Mouse (Mus musculus): ENCODE data around the gene Rbp1. TPM values are rescaled to one million over a fixed set of nuclear protein-coding genes. Genes with fewer than 3 reads are reported as not detected.

Rbp1 gene
- polyA plus RNA-seq, 1 experiment from 2014 or later, result 26.0 TPM

DNA sequence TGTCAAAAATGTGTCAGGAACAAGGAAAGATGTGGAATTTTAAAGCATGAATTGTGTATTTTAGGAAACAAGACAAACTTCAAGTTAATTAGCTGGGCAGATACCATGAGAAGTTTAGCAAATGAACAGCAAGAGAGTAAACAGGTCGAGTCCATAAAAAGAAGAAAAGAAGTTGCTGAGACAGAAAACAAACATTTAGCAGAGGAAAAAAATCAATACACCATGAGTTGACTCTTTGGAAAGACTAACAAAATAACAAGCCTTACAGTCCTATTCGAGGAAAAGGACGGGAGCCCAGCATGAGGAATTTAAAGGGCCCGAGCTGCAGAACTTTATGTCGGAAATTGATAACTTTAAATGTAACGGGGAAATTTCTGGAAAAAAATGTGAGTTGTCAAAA, 25.6 kb upstream of the Rbp1 start:
- no peak overlapping the region for H3K4me2 ChIP-seq
- H3K27ac ChIP-seq (ENCODE audit: low read depth, low read length), result no peak overlapping the region
- no peaks in the 10 kb centered on the region for H3K4me1 ChIP-seq (ENCODE audit: control insufficient read depth, insufficient read depth, low read length)
- ATAC-seq (ENCODE audit: low FRiP score) (no peak), DNase-seq (ENCODE audit: low spot score, missing footprints) (peak; percentile 62)
- H3K36me3 ChIP-seq (ENCODE audit: control insufficient read depth, insufficient read depth, low read length), result no peaks in the 10 kb centered on the region
- H3K9ac ChIP-seq (ENCODE audit: low read length), result no peak overlapping the region
- H3K27me3 ChIP-seq (ENCODE audit: control insufficient read depth, insufficient read depth, low read length), result no peaks in the 10 kb centered on the region
- no peak overlapping the region for H3K4me3 ChIP-seq (ENCODE audit: low read depth, low read length)
- no peaks in the 10 kb centered on the region for H3K9me3 ChIP-seq (ENCODE audit: control insufficient read depth, low read length)
- WGBS, result 87% methylated on average over 6 of the region's 6 CpGs

DNA sequence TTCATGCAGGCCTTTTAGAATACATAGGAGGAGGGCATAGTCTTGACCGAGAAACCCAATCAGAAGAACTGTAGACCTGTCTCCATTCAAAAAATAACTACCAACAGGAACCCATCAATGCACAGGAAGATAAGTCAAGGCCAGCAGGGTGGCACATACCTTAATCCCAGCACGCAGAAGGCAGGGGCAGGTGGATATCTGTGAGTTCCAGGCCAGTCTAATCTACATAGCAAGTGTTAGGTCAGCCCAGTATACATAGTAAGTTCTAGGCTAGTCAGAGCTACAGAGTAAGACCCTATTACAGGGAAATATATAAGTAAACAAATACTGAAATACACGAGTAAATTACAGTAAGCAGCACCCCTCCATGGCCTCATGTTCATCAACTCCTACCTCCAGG, 24.9 kb upstream of the Rbp1 start:
- ATAC-seq (ENCODE audit: low FRiP score), result no peak
- Histone ChIP-seq H3K4me3 (ENCODE audit: low read depth, low read length) (no peak overlapping the region), H3K9me3 (ENCODE audit: control insufficient read depth, low read length) (no peaks in the 10 kb centered on the region), H3K4me2 (no peak overlapping the region), H3K36me3 (ENCODE audit: control insufficient read depth, insufficient read depth, low read length) (no peaks in the 10 kb centered on the region), H3K27me3 (ENCODE audit: control insufficient read depth, insufficient read depth, low read length) (no peaks in the 10 kb centered on the region), H3K4me1 (ENCODE audit: control insufficient read depth, insufficient read depth, low read length) (no peaks in the 10 kb centered on the region), H3K9ac (ENCODE audit: low read length) (no peak overlapping the region), H3K27ac (ENCODE audit: low read depth, low read length) (no peak overlapping the region)
- WGBS, result 77% methylated on average over 3 of the region's 3 CpGs
- peak; percentile 26 for DNase-seq (ENCODE audit: low spot score, missing footprints)

DNA sequence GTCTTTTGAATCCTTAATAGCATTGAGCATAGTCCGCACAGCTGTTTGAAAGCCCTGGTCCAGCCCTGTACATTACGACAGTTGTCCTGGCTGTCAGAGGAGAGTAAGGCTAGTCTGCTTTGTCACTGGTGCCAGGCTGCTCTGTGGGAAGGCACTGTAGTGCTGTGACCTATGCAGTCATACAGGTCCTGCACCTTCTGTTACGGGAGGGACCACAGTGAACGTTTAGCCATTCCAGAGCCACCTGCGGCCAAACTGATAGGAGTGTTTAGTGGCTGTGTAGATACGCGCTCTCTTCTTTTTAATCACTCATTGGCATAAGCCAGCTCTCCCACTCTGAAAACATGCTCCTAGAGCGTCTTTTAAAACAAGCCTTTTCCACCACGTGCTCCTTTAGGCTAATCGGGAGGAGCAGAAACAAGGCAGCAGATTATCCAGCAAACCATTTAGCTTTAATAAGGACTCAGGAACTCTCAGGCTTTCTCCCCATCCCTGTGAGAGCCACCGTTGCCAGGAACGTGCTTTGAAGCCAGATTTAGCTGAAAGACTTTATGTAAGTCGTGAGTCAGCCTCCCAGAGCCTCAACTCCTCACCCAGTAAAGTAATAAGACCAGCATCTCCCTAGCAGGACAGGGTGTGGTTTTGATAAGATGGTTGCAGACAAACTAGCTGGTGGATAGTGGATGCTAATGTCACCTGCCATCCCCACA, 22.4 kb upstream of the Rbp1 start:
- H3K4me1 ChIP-seq (ENCODE audit: control insufficient read depth, insufficient read depth, low read length), result no peaks in the 10 kb centered on the region
- no peak overlapping the region for H3K9ac ChIP-seq (ENCODE audit: low read length)
- no peak overlapping the region for H3K4me2 ChIP-seq
- DNase-seq (ENCODE audit: low spot score, missing footprints) (peak; percentile 69), ATAC-seq (ENCODE audit: low FRiP score) (no peak)
- no peaks in the 10 kb centered on the region for H3K9me3 ChIP-seq (ENCODE audit: control insufficient read depth, low read length)
- no peaks in the 10 kb centered on the region for H3K36me3 ChIP-seq (ENCODE audit: control insufficient read depth, insufficient read depth, low read length)
- WGBS, result 72% methylated on average over 13 of the region's 13 CpGs
- H3K4me3 ChIP-seq (ENCODE audit: low read depth, low read length), result no peak overlapping the region
- H3K27ac ChIP-seq (ENCODE audit: low read depth, low read length), result no peak overlapping the region
- no peaks in the 10 kb centered on the region for H3K27me3 ChIP-seq (ENCODE audit: control insufficient read depth, insufficient read depth, low read length)

DNA sequence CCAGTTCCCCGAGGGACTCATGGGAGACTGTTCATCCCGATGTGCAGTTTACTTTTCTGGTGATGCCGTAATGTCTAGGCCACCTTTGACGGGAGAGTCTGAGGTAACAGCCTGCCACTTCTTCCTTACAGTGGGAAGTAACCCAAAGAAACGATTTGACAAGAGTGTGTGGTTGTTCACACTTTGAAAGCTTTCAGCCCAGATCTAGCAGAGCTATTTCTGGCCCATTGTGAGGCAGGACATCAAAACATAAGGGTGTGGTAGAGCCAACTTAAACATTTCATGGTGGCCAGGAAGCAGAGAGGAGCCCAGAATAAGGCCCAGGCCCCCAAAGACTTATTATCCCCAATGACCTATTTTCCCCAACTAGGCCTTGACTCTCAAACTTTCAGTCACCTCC, 21.1 kb upstream of the Rbp1 start:
- H3K4me2 ChIP-seq, result no peak overlapping the region
- no peaks in the 10 kb centered on the region for H3K9me3 ChIP-seq (ENCODE audit: control insufficient read depth, low read length)
- no peak overlapping the region for H3K9ac ChIP-seq (ENCODE audit: low read length)
- WGBS, result 86% methylated on average over 5 of the region's 5 CpGs
- no peaks in the 10 kb centered on the region for H3K36me3 ChIP-seq (ENCODE audit: control insufficient read depth, insufficient read depth, low read length)
- DNase-seq (ENCODE audit: low spot score, missing footprints) (peak; percentile 62), ATAC-seq (ENCODE audit: low FRiP score) (no peak)
- H3K4me1 ChIP-seq (ENCODE audit: control insufficient read depth, insufficient read depth, low read length), result no peaks in the 10 kb centered on the region
- H3K27ac ChIP-seq (ENCODE audit: low read depth, low read length), result no peak overlapping the region
- no peak overlapping the region for H3K4me3 ChIP-seq (ENCODE audit: low read depth, low read length)
- H3K27me3 ChIP-seq (ENCODE audit: control insufficient read depth, insufficient read depth, low read length), result no peaks in the 10 kb centered on the region

DNA sequence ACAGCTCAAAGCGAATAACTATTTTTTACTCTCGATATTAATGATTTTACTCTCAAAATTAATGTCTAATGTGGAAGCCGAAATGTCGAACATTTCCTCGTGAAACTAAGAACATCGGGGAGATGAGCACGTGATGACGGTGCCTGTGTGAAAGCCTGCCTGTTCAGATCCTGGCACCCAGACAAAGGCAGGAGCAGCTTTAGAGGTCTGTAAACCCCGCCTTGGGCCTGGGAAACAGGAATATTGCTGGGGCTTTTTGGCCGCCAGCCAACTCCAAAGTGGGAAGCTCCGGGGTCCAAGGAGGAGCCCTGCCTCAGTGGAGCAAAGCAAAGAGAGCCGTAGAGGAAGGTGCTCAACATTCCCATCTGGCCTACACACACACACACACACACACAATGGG, 15.0 kb upstream of the Rbp1 start:
- Histone ChIP-seq H3K4me2 (no peak overlapping the region), H3K36me3 (ENCODE audit: control insufficient read depth, insufficient read depth, low read length) (no peaks in the 10 kb centered on the region), H3K9me3 (ENCODE audit: control insufficient read depth, low read length) (no peaks in the 10 kb centered on the region), H3K4me3 (ENCODE audit: low read depth, low read length) (no peak overlapping the region), H3K27ac (ENCODE audit: low read depth, low read length) (no peak overlapping the region), H3K4me1 (ENCODE audit: control insufficient read depth, insufficient read depth, low read length) (no peaks in the 10 kb centered on the region), H3K9ac (ENCODE audit: low read length) (no peak overlapping the region), H3K27me3 (ENCODE audit: control insufficient read depth, insufficient read depth, low read length) (no peaks in the 10 kb centered on the region)
- no peak for DNase-seq (ENCODE audit: low spot score, missing footprints)
- WGBS, result 91% methylated on average over 12 of the region's 12 CpGs
- no peak for ATAC-seq (ENCODE audit: low FRiP score)

DNA sequence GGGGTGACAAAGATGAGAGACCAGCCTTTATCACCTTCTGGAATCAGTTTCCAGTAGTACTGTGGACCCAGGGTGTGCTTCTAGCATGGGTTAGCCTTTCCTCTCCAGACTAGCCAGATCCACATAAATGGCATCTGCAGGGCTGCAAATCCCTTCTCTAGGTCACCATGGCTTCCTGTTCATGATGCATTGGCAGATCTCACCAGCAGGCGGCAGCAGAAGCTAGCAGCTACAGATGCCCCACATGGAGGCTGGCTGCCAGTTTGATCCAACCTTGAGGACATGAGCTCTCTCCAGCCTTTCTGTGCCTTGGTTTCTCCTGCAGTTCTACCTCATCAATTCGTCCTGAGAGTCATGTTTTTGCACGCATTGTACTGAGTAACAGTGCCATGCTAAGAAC, 13.6 kb upstream of the Rbp1 start:
- no peak for ATAC-seq (ENCODE audit: low FRiP score)
- peak; percentile 96 for DNase-seq (ENCODE audit: low spot score, missing footprints)
- Histone ChIP-seq H3K9ac (ENCODE audit: low read length) (no peak overlapping the region), H3K27ac (ENCODE audit: low read depth, low read length) (no peak overlapping the region), H3K4me3 (ENCODE audit: low read depth, low read length) (no peak overlapping the region), H3K4me2 (no peak overlapping the region), H3K27me3 (ENCODE audit: control insufficient read depth, insufficient read depth, low read length) (no peaks in the 10 kb centered on the region), H3K4me1 (ENCODE audit: control insufficient read depth, insufficient read depth, low read length) (no peaks in the 10 kb centered on the region), H3K9me3 (ENCODE audit: control insufficient read depth, low read length) (no peaks in the 10 kb centered on the region), H3K36me3 (ENCODE audit: control insufficient read depth, insufficient read depth, low read length) (no peaks in the 10 kb centered on the region)
- 34% methylated on average over 3 of the region's 3 CpGs for WGBS

DNA sequence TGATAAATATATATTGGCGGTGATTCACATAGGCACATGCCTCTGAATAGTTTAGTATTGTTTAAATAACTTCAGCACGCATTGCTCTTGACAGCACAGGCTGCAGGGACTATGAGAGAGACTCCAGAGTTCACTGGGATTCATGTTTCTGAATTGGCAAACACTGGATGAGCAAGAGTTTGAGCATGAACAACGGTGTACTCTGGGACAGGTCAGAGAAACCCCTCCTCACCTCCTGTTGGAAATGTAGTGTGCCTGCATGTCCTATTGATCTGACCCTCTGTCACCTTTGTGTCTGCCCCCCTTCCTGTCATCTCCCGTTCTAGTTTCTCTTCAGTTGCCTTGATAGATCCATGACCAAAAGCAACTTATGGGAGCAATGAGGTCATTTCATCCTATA, 7.3 kb upstream of the Rbp1 start:
- H3K27ac ChIP-seq (ENCODE audit: low read depth, low read length), result no peak overlapping the region
- ATAC-seq (ENCODE audit: low FRiP score) (no peak), DNase-seq (ENCODE audit: low spot score, missing footprints) (no peak)
- no peaks in the 10 kb centered on the region for H3K4me1 ChIP-seq (ENCODE audit: control insufficient read depth, insufficient read depth, low read length)
- no peaks in the 10 kb centered on the region for H3K9me3 ChIP-seq (ENCODE audit: control insufficient read depth, low read length)
- H3K36me3 ChIP-seq (ENCODE audit: control insufficient read depth, insufficient read depth, low read length), result no peaks in the 10 kb centered on the region
- 87% methylated on average over 4 of the region's 4 CpGs for WGBS
- no peak overlapping the region for H3K9ac ChIP-seq (ENCODE audit: low read length)
- H3K4me2 ChIP-seq, result no peak overlapping the region
- no peak overlapping the region for H3K4me3 ChIP-seq (ENCODE audit: low read depth, low read length)
- no peaks in the 10 kb centered on the region for H3K27me3 ChIP-seq (ENCODE audit: control insufficient read depth, insufficient read depth, low read length)

DNA sequence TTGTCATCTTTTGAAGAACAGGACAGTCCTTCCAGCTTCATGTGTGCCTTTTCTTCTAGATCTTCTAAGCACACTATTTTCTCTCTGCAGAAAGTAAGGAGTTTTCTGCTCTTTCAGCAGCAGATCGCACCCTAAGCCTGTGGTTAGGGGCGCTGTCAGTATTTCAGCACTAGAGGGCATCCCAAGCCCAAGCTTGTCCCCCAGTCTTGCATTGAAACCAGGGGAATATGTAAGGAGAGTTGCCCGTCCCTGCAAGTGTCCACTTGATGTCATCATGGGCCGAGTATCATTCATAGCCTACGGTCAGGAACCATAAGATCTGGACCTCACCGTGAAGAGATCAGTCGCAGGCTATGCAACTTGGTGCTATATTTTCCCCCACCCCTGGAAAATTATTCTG, 4.8 kb upstream of the Rbp1 start:
- no peak overlapping the region for H3K4me2 ChIP-seq
- no peaks in the 10 kb centered on the region for H3K36me3 ChIP-seq (ENCODE audit: control insufficient read depth, insufficient read depth, low read length)
- H3K4me1 ChIP-seq (ENCODE audit: control insufficient read depth, insufficient read depth, low read length), result no peaks in the 10 kb centered on the region
- H3K9me3 ChIP-seq (ENCODE audit: control insufficient read depth, low read length), result no peaks in the 10 kb centered on the region
- H3K27me3 ChIP-seq (ENCODE audit: control insufficient read depth, insufficient read depth, low read length), result no peaks in the 10 kb centered on the region
- H3K4me3 ChIP-seq (ENCODE audit: low read depth, low read length), result no peak overlapping the region
- H3K27ac ChIP-seq (ENCODE audit: low read depth, low read length), result no peak overlapping the region
- no peak overlapping the region for H3K9ac ChIP-seq (ENCODE audit: low read length)
- no peak for DNase-seq (ENCODE audit: low spot score, missing footprints)
- ATAC-seq (ENCODE audit: low FRiP score), result no peak
- WGBS, result 49% methylated on average over 7 of the region's 7 CpGs

DNA sequence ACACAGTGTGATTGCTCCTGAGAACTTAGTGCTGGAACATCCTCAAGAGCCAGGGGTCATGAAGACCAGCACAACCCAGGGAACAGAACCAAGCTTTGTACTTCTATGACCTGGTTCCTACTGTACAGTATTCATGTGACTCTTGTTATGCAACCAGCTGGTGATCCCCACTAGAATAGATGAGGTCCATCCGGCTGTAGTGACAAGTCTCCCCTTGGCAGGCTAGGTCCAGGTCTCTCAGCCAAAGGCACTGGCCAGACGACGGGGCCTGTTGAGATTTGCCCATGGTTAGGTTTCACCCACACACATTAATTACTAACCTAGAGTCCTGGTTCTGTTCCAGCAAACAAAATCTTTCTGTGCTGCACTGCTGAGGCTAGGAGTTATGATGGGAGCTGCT, 4.4 kb upstream of the Rbp1 start:
- no peak overlapping the region for H3K4me2 ChIP-seq
- H3K9me3 ChIP-seq (ENCODE audit: control insufficient read depth, low read length), result no peaks in the 10 kb centered on the region
- no peaks in the 10 kb centered on the region for H3K4me1 ChIP-seq (ENCODE audit: control insufficient read depth, insufficient read depth, low read length)
- no peaks in the 10 kb centered on the region for H3K27me3 ChIP-seq (ENCODE audit: control insufficient read depth, insufficient read depth, low read length)
- H3K36me3 ChIP-seq (ENCODE audit: control insufficient read depth, insufficient read depth, low read length), result no peaks in the 10 kb centered on the region
- ATAC-seq (ENCODE audit: low FRiP score), result no peak
- DNase-seq (ENCODE audit: low spot score, missing footprints), result no peak
- no peak overlapping the region for H3K9ac ChIP-seq (ENCODE audit: low read length)
- WGBS, result 89% methylated on average over 3 of the region's 3 CpGs
- no peak overlapping the region for H3K4me3 ChIP-seq (ENCODE audit: low read depth, low read length)
- H3K27ac ChIP-seq (ENCODE audit: low read depth, low read length), result no peak overlapping the region

Measured in midbrain, embryonic 11.5 days (tissue).